In genomic region chrX:102724226-102724625, GRCm38 (mm10) we compare ENCODE assay signal across 17 mouse cellular contexts. TPM values are rescaled to one million over a fixed set of nuclear protein-coding genes. Genes with fewer than 3 reads are reported as not detected.
"Had no signal": no experiment of that assay in that cellular context is flagged by ENCODE, and none has a peak within 500 bp of the region (broad histone marks: within the 10 kb centered on the region; RNA-seq: fewer than 3 reads in every experiment).

No protein-coding gene starts in this region.

RNA-seq across cellular contexts. Expression of gene Dmrtc1b, which starts 16.6 kb away (rescaled TPM):
- total RNA-seq: heart, postnatal 10 days; heart, postnatal 14 days; heart, postnatal 25 days; heart, postnatal 36 days; heart, postnatal 4 days; hematopoietic stem cell, adult 5-6 weeks; hindbrain, postnatal 0 days; layer of hippocampus, adult 18-20 months; layer of hippocampus, adult 2 months; layer of hippocampus, adult 8-10 months; layer of hippocampus, postnatal 10 days; layer of hippocampus, postnatal 14 days; layer of hippocampus, postnatal 25 days; layer of hippocampus, postnatal 36 days; left cerebral cortex, adult 18-20 months; left cerebral cortex, adult 2 months; left cerebral cortex, adult 8-10 months had no signal

RNA-seq across cellular contexts. Expression of gene Gm9112, which starts 16.8 kb away (rescaled TPM):
- total RNA-seq: heart, postnatal 10 days; heart, postnatal 14 days; heart, postnatal 25 days; heart, postnatal 36 days; heart, postnatal 4 days; hematopoietic stem cell, adult 5-6 weeks; hindbrain, postnatal 0 days; layer of hippocampus, adult 18-20 months; layer of hippocampus, adult 2 months; layer of hippocampus, adult 8-10 months; layer of hippocampus, postnatal 10 days; layer of hippocampus, postnatal 14 days; layer of hippocampus, postnatal 25 days; layer of hippocampus, postnatal 36 days; left cerebral cortex, adult 18-20 months; left cerebral cortex, adult 2 months; left cerebral cortex, adult 8-10 months had no signal

RNA-seq across cellular contexts. Expression of gene Gm3880, which starts 37.5 kb away (rescaled TPM):
- total RNA-seq: heart, postnatal 10 days; heart, postnatal 14 days; heart, postnatal 25 days; heart, postnatal 36 days; heart, postnatal 4 days; hematopoietic stem cell, adult 5-6 weeks; hindbrain, postnatal 0 days; layer of hippocampus, adult 18-20 months; layer of hippocampus, adult 2 months; layer of hippocampus, adult 8-10 months; layer of hippocampus, postnatal 10 days; layer of hippocampus, postnatal 14 days; layer of hippocampus, postnatal 25 days; layer of hippocampus, postnatal 36 days; left cerebral cortex, adult 18-20 months; left cerebral cortex, adult 2 months; left cerebral cortex, adult 8-10 months had no signal
